Mouse (Mus musculus) kidney, adult 2 months (tissue): ENCODE data around the gene Stx16.

Experiments used
- CTCF ChIP-seq: fragments of 200-500 bp; conservative IDR thresholded peaks from 2 replicates; pipeline ENCODE4 v1.5.1; 2011; ENCODE audit warnings: low read depth, mild to moderate bottlenecking, control low read depth, low read length, moderate library complexity, mixed read lengths; ENCODE audit not compliant: insufficient read depth, insufficient read length
- POLR2A ChIP-seq: fragments of 200-500 bp; IDR thresholded peaks from one replicate; pipeline ENCODE4 v1.6.1; 2011; ENCODE audit warnings: low read depth, low read length, control low read depth

DNA sequence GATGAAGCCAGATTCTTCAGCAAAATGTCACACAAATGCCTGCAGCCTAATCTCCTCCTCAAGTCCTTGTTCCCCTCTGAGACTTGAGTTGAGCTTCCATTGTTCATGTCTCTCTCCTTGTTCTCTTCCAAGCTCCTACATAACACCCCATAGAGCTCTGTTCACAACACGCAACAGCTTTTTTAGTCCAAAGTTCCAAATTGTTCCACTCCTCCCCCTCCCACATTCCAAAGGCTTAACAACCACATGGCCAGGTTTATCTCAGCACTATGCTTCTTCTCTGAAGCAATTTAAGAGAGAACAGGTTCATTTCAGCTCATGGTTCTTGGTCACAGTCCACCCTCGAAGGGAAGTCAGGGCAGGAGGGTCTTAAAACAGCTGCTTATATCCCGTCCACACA is 18.4 kb upstream of the Stx16 start:
- no peak for TF ChIP-seq CTCF
- no peak for TF ChIP-seq POLR2A
